Mouse (Mus musculus): Measurements from ENCODE around the gene Lgalsl.

GRCm38 (mm10) chr11:20858921-20859668 lies 28.2 kb upstream of the Lgalsl start:
- TF ChIP-seq GATA1 (IDR thresholded peaks at IDR 0.05; ENCODE audit: borderline replicate concordance, low read length) (no peak), FLI1 (IDR thresholded peaks at IDR 0.05; ENCODE audit: low read length) (no peak)
